Comparison of ENCODE assay signal across 25 mouse cellular contexts in genomic region chr6:65146363-65146762, GRCm38 (mm10). TPM values are rescaled to one million over a fixed set of nuclear protein-coding genes. Genes with fewer than 3 reads are reported as not detected.
DNase-seq lines count a peak whose midpoint lies in the region; ATAC-seq and TF ChIP-seq lines count a peak whose summit lies in the region.
"Had no signal": no experiment of that assay in that cellular context is flagged by ENCODE, and none has a peak within 500 bp of the region (broad histone marks: within the 10 kb centered on the region; RNA-seq: fewer than 3 reads in every experiment).

No protein-coding gene starts in this region.

- no peak overlapping the region for H3K4me3 ChIP-seq in bone marrow macrophage, adult 2 months (ENCODE audit: insufficient read depth, low read length)
- H3K4me3 ChIP-seq: embryonic facial prominence, embryonic 10.5 days; embryonic facial prominence, embryonic 13.5 days; erythroblast, embryonic 14.5 days; forebrain, embryonic 12.5 days; forebrain, embryonic 15.5 days; hindbrain, embryonic 10.5 days had no signal

- no peak for TF ChIP-seq POLR2A in bone marrow macrophage, adult 2 months (IDR thresholded peaks at IDR 0.05; ENCODE audit: borderline replicate concordance, low read depth, low read length)

- peak; percentile 59 to 60; a peak in 3 of 4 replicates for ATAC-seq in hematopoietic stem cell, adult 5-6 weeks (replicated peaks in 1 of 2; ENCODE audit: insufficient read depth in 1 of 2, low FRiP score in 2 of 2, low TSS enrichment in 1 of 2, low read depth in 1 of 2, poor library complexity in 2 of 2, severe bottlenecking in 2 of 2)
- ATAC-seq in megakaryocyte progenitor cell, adult 5-6 weeks (replicated peaks; ENCODE audit: poor library complexity) = peak; percentile 54
- no peak for ATAC-seq in cerebellum, adult (ENCODE audit: insufficient number of reproducible peaks, low FRiP score, low TSS enrichment)
- ATAC-seq: activated CD4-positive, CD25-positive, alpha-beta regulatory T cell, adult 4 months; forebrain, embryonic 15.5 days; hindbrain, postnatal 0 days; inflammation-experienced regulatory T-cells, adult 6 months; intestine, embryonic 16.5 days had no signal

- peak; percentile 25 for DNase-seq in 416B (ENCODE audit: low read depth)
- no peak for DNase-seq in left cerebral cortex, adult 18-20 months (ENCODE audit: low spot score in 2 of 2)
- no peak for DNase-seq in neural tube, embryonic 10.5 days (ENCODE audit: extremely low spot score, low spot score)
- DNase-seq in urinary bladder, postnatal 25 days (ENCODE audit: low spot score) = no peak
- DNase-seq: adrenal gland, postnatal 14 days; cerebellum, adult 18-20 months; cerebellum, adult 9-10 months; cerebellum, postnatal 14 days; embryo, embryonic 11 days; gastrocnemius, postnatal 25 days had no signal

- TF ChIP-seq CTCF in bone marrow macrophage, adult 2 months (IDR thresholded peaks at IDR 0.05; ENCODE audit: low read depth, low read length) = no peak

- peak overlapping the region; percentile 68 for H3K27ac ChIP-seq in bone marrow macrophage, adult 2 months (ENCODE audit: insufficient read depth, low read depth, low read length)
- H3K27ac ChIP-seq: embryonic facial prominence, embryonic 10.5 days; embryonic facial prominence, embryonic 13.5 days; forebrain, embryonic 12.5 days; forebrain, embryonic 15.5 days; hindbrain, embryonic 10.5 days; hindbrain, embryonic 14.5 days; hindbrain, postnatal 0 days had no signal

- peaks cover 11% of the 10 kb centered on the region for H3K4me1 ChIP-seq in bone marrow macrophage, adult 2 months (ENCODE audit: control insufficient read depth, insufficient read depth, low read length)
- H3K4me1 ChIP-seq: embryonic facial prominence, embryonic 13.5 days had no signal

RNA-seq across cellular contexts. Expression of gene Hpgds, which starts 1.7 kb away (rescaled TPM):
- polyA plus RNA-seq in bone marrow macrophage, adult 2 months (2012; ENCODE audit: insufficient read depth, insufficient read length, missing spikeins) = 236 and 246 TPM in 2 replicates
- total RNA-seq in hematopoietic stem cell, adult 5-6 weeks (2017) = 8.8 and 9.0 TPM in 2 replicates
- 0.30 and 1.3 TPM in 2 replicates for total RNA-seq in megakaryocyte progenitor cell, adult 5-6 weeks (2015)
- total RNA-seq in megakaryocyte progenitor cell, adult 5-6 weeks (2017) = 0.37 and 0.84 TPM in 2 replicates
- 1 to 10 TPM; 3.4 to 4.5 TPM for total RNA-seq in left cerebral cortex, adult 18-20 months (2021)
- polyA plus RNA-seq: erythroblast, embryonic 14.5 days had no signal
